Mouse (Mus musculus): ENCODE data around the gene Dnase1l3. TPM values are rescaled to one million over a fixed set of nuclear protein-coding genes. Genes with fewer than 3 reads are reported as not detected.
A peak's percentile ranks its signal among the peaks of the same experiment; 100 is the strongest.
"Not testable (repeated sequence)": the region's sequence is repeated elsewhere in the genome, so short reads cannot be mapped to it uniquely, and the experiment has no call there.

Dnase1l3 gene
- polyA plus RNA-seq, 1 experiment from 2014 or later, result 0.04 TPM

GRCm38 (mm10) chr14:8007923-8008322, 13.6 kb upstream of the Dnase1l3 start:
- ATAC-seq (ENCODE audit: low FRiP score, low read depth), result no peak
- Histone ChIP-seq H3K36me3 (no peaks in the 10 kb centered on the region), H3K4me3 (no peak overlapping the region), H3K4me1 (replicated peaks) (peaks cover 14% of the 10 kb centered on the region), H3K27ac (replicated peaks) (no peak overlapping the region), H3K9ac (no peak overlapping the region), H3K4me2 (no peak overlapping the region), H3K27me3 (no peaks in the 10 kb centered on the region), H3K9me3 (no peaks in the 10 kb centered on the region)
- 83% methylated on average over 10 of the region's 10 CpGs for WGBS

GRCm38 (mm10) chr14:8007486-8007885, 13.1 kb upstream of the Dnase1l3 start:
- no peak overlapping the region for H3K4me2 ChIP-seq
- no peaks in the 10 kb centered on the region for H3K9me3 ChIP-seq
- H3K36me3 ChIP-seq, result no peaks in the 10 kb centered on the region
- no peaks in the 10 kb centered on the region for H3K27me3 ChIP-seq
- H3K9ac ChIP-seq, result no peak overlapping the region
- no peak overlapping the region for H3K27ac ChIP-seq (replicated peaks)
- 94% methylated on average over 2 of the region's 2 CpGs for WGBS
- no peak overlapping the region for H3K4me3 ChIP-seq
- peaks cover 14% of the 10 kb centered on the region for H3K4me1 ChIP-seq (replicated peaks)
- no peak for ATAC-seq (ENCODE audit: low FRiP score, low read depth)

- no peak overlapping the region for H3K9ac ChIP-seq
- peaks cover 2% of the 10 kb centered on the region; the same call in 1 of the 2 replicates for H3K27me3 ChIP-seq
- H3K4me3 ChIP-seq, result no peak overlapping the region
- no peaks in the 10 kb centered on the region for H3K9me3 ChIP-seq
- ATAC-seq (ENCODE audit: low FRiP score, low read depth), result no peak
- peaks cover 18% of the 10 kb centered on the region for H3K4me1 ChIP-seq (replicated peaks)
- no peak overlapping the region for H3K27ac ChIP-seq (replicated peaks)
- H3K4me2 ChIP-seq, result no peak overlapping the region
- no peaks in the 10 kb centered on the region for H3K36me3 ChIP-seq
Observed at GRCm38 (mm10) chr14:8007084-8007483, 12.7 kb upstream of the Dnase1l3 start.

GRCm38 (mm10) chr14:8006061-8006460, 11.7 kb upstream of the Dnase1l3 start:
- H3K4me3 ChIP-seq; H3K27me3 ChIP-seq; H3K36me3 ChIP-seq; ATAC-seq (ENCODE audit: low FRiP score, low read depth); H3K9ac ChIP-seq; H3K9me3 ChIP-seq; H3K4me2 ChIP-seq; H3K27ac ChIP-seq (replicated peaks): not testable (repeated sequence)
- WGBS, result 71% methylated on average over 3 of the region's 3 CpGs
- peaks cover 19% of the 10 kb centered on the region for H3K4me1 ChIP-seq (replicated peaks)

GRCm38 (mm10) chr14:8003727-8004670, 9.6 kb upstream of the Dnase1l3 start:
- Histone ChIP-seq H3K27me3 (peaks cover 23% of the 10 kb centered on the region), H3K9ac (peak overlapping the region; percentile 69), H3K4me2 (peak overlapping the region; percentile 68), H3K4me3 (peak overlapping the region; percentile 76), H3K27ac (replicated peaks) (peak overlapping the region; percentile 86), H3K36me3 (no peaks in the 10 kb centered on the region), H3K4me1 (replicated peaks) (peaks cover 19% of the 10 kb centered on the region), H3K9me3 (no peaks in the 10 kb centered on the region)
- no peak for ATAC-seq (ENCODE audit: low FRiP score, low read depth)
- WGBS, result 35% methylated on average over 18 of the region's 18 CpGs

- peak overlapping the region; percentile 68 for H3K4me2 ChIP-seq
- ATAC-seq (ENCODE audit: low FRiP score, low read depth), result peak; percentile 76
- H3K4me3 ChIP-seq, result peak overlapping the region; percentile 76
- peaks cover 27% of the 10 kb centered on the region for H3K27me3 ChIP-seq
- no peaks in the 10 kb centered on the region for H3K36me3 ChIP-seq
- WGBS, result under 1% methylated on average over 23 of the region's 23 CpGs
- peak overlapping the region; percentile 86 for H3K27ac ChIP-seq (replicated peaks)
- peak overlapping the region; percentile 69 for H3K9ac ChIP-seq
- H3K4me1 ChIP-seq (replicated peaks), result peaks cover 19% of the 10 kb centered on the region
- no peaks in the 10 kb centered on the region for H3K9me3 ChIP-seq
Observed at GRCm38 (mm10) chr14:8003093-8003670, 8.8 kb upstream of the Dnase1l3 start.

GRCm38 (mm10) chr14:8002432-8003092, 8.2 kb upstream of the Dnase1l3 start, which contains the start of gene Abhd6:
Abhd6 (plus strand) TSS chr14:8002902.
- H3K4me3 ChIP-seq, result peak within 1 kb of the TSS; percentile 76
- peak within 1 kb of the TSS; percentile 68 for H3K4me2 ChIP-seq
- no peaks in the 10 kb centered on the region for H3K36me3 ChIP-seq
- peak; percentile 93 for ATAC-seq (ENCODE audit: low FRiP score, low read depth)
- 1% methylated on average over 38 of the region's 38 CpGs for WGBS
- peak within 1 kb of the TSS; percentile 86 for H3K27ac ChIP-seq (replicated peaks)
- peaks cover 27% of the 10 kb centered on the region for H3K27me3 ChIP-seq
- H3K9me3 ChIP-seq, result no peaks in the 10 kb centered on the region
- peaks cover 19% of the 10 kb centered on the region for H3K4me1 ChIP-seq (replicated peaks)
- peak within 1 kb of the TSS; percentile 69 for H3K9ac ChIP-seq

- H3K4me3 ChIP-seq, result no peak overlapping the region
- no peaks in the 10 kb centered on the region for H3K36me3 ChIP-seq
- H3K4me2 ChIP-seq, result no peak overlapping the region
- no peak for ATAC-seq (ENCODE audit: low FRiP score, low read depth)
- peaks cover 27% of the 10 kb centered on the region for H3K27me3 ChIP-seq
- no peak overlapping the region for H3K27ac ChIP-seq (replicated peaks)
- 27% methylated on average over 17 of the region's 17 CpGs for WGBS
- peaks cover 25% of the 10 kb centered on the region for H3K4me1 ChIP-seq (replicated peaks)
- H3K9ac ChIP-seq, result no peak overlapping the region
- H3K9me3 ChIP-seq, result no peaks in the 10 kb centered on the region
Observed at GRCm38 (mm10) chr14:8000831-8001685, 6.7 kb upstream of the Dnase1l3 start.

GRCm38 (mm10) chr14:8000247-8000646, 5.9 kb upstream of the Dnase1l3 start:
- 85% methylated on average over 5 of the region's 5 CpGs for WGBS
- ATAC-seq (ENCODE audit: low FRiP score, low read depth), result no peak
- no peaks in the 10 kb centered on the region for H3K36me3 ChIP-seq

GRCm38 (mm10) chr14:7999435-7999834, 5.1 kb upstream of the Dnase1l3 start:
- Histone ChIP-seq H3K9me3 (no peaks in the 10 kb centered on the region), H3K27ac (replicated peaks) (no peak overlapping the region), H3K36me3 (no peaks in the 10 kb centered on the region), H3K4me3 (no peak overlapping the region), H3K4me2 (no peak overlapping the region), H3K4me1 (replicated peaks) (peaks cover 22% of the 10 kb centered on the region), H3K9ac (no peak overlapping the region), H3K27me3 (peaks cover 27% of the 10 kb centered on the region)
- ATAC-seq (ENCODE audit: low FRiP score, low read depth), result no peak
- WGBS, result 88% methylated on average over 5 of the region's 5 CpGs

More at GRCm38 (mm10) chr14:8000247-8000646, 5.9 kb upstream of the Dnase1l3 start:
- no peak overlapping the region for H3K27ac ChIP-seq (replicated peaks)
- no peaks in the 10 kb centered on the region for H3K9me3 ChIP-seq
- H3K4me1 ChIP-seq (replicated peaks), result peaks cover 25% of the 10 kb centered on the region
- H3K27me3 ChIP-seq, result peaks cover 27% of the 10 kb centered on the region
- no peak overlapping the region for H3K9ac ChIP-seq
- H3K4me3 ChIP-seq, result no peak overlapping the region
- H3K4me2 ChIP-seq, result no peak overlapping the region

- no peak overlapping the region for H3K9ac ChIP-seq
- H3K9me3 ChIP-seq, result no peaks in the 10 kb centered on the region
- H3K4me2 ChIP-seq, result no peak overlapping the region
- H3K4me3 ChIP-seq, result no peak overlapping the region
- peaks cover 18% of the 10 kb centered on the region for H3K4me1 ChIP-seq (replicated peaks)
- WGBS, result 88% methylated on average over 3 of the region's 3 CpGs
- H3K36me3 ChIP-seq, result no peaks in the 10 kb centered on the region
- no peak for ATAC-seq (ENCODE audit: low FRiP score, low read depth)
- H3K27ac ChIP-seq (replicated peaks), result no peak overlapping the region
- peaks cover 27% of the 10 kb centered on the region for H3K27me3 ChIP-seq
Observed at GRCm38 (mm10) chr14:7999030-7999429, 4.7 kb upstream of the Dnase1l3 start.

All from hindbrain, embryonic 15.5 days (tissue).